Mouse (Mus musculus): ENCODE measurements around the gene Vax1. TPM values are rescaled to one million over a fixed set of nuclear protein-coding genes. Genes with fewer than 3 reads are reported as not detected.

The Vax1 gene
- total RNA-seq (2015; ENCODE audit: low replicate concordance) (not detected in 2 replicates), total RNA-seq (2017; ENCODE audit: low replicate concordance) (not detected in 2 replicates)

DNA sequence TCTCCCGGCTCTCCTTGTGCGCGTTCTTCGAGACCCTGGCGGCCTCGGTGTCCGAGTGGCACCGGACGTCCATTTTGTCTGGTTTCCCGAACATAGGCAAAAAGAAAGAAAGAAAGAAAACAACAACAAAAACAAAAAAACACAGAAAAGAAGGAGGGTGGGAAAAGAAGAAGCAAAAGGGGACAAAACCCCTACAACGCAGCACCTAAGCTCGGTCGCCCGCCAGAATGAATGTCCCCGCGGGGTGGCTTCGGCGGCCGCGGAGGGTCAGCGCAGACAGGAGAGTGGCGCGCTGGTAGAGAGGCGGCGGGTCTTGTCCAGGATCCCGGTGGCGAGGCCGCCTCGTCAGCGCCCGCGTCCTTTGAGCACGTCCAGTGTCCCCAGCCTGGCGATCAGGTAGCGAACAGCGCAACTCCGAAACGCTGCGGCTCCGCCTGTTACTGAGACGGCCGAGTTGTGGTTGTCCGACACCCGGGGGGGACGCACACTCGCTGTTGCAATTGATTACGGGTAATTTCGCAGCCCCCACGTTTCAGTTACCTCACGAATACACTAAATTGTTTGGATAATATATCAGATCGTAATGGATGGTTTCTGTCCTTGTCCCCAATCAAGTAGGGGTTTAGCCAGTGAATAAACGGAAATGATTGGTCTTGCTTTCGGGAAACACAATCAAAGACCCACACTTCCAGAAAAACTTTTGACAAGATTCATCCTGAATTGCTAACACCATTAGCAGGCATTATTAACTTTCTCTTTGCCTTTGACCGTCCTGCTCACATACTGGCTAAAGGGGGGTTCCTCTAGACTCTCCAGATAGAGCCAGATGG lies at the start of gene Vax1:
Gene Vax1 (minus strand): TSS at position 121 of the 830 bp plus-strand sequence.
- no peak for ATAC-seq (replicated peaks; ENCODE audit: low FRiP score, poor library complexity, severe bottlenecking)

DNA sequence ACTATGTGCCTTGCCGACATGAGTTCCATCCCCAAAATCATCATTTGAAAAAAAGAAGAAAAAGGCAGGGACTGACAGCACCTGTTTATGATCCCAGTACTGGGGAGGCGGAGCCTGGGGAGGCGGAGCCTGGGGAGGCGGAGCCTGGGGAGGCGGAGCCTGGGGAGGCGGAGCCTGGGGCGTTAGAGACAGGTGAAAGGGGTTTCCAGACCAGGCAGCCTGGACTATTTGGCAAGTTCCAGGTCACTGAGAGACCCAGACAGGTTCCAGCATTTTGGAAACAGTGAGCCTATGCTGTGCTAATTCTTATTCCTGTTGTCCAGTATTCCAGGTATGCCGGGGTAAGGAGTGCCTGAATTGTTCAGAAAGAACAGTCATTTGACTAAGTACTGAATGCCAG lies 49.1 kb upstream of the Vax1 start, which contains the start of gene Kcnk18:
Gene Kcnk18 (plus strand): TSS at position 224 of the 400 bp plus-strand sequence.
- ATAC-seq (replicated peaks; ENCODE audit: low FRiP score, poor library complexity, severe bottlenecking), result no peak

DNA sequence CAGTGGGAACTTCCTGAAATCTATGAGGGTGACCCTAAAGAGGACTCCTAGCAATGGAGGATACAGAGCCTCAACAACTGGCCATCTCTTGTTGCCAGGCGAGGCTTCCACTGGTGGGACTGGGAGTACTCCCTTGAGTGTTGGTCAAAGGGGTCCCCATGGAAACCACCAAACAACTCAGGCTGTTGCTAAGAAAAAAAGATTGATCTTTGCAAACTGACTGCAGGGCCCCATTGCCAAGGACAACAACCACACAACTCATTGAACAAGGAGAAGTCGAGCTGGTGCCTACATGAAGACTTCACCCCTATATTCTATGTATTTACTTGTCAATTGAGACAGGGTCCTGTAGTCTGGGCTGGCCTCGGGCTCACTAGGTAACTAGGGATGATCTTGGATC lies 47.0 kb upstream of the Vax1 start:
- ATAC-seq (replicated peaks; ENCODE audit: low FRiP score, poor library complexity, severe bottlenecking), result no peak

DNA sequence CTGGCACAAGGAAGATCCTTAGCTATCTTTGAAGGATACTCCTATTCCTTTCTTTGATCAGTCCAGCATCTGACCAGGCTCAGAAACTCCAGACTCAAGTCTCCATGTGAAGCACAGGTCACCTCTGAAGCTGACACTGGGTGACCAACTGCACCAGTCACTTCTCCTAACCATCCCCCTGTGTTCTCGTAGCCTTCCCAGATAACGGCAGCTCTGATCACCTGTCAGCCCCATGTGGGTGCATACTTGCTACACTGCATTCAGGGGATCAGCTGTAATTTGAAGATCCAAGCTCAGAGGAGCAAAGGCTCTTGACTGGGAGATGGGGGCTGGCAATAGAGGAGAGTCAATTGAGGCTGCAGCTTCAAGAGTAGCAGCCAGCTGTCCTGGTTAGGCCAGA lies 39.1 kb upstream of the Vax1 start:
- ATAC-seq (replicated peaks; ENCODE audit: low FRiP score, poor library complexity, severe bottlenecking), result no peak

DNA sequence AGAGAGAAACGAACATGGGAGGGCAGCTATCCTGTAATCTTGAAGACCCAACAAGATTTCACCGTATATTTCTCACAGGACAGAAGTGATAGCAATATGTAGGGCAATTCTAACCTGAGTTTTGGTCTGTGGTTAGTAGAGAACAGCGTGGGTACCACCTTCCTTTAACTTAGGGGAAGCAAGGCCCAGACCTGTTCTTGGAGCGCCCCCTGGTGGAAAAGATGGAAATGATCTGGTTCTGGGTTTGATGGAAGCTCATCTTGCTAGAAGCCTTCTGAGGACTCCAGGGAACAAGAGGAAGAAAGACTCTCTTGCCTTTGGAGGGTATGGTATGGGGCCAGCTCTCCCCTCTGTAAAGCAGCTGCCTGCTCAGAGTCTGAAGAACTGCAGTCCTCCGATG lies 38.6 kb upstream of the Vax1 start:
- ATAC-seq (replicated peaks; ENCODE audit: low FRiP score, poor library complexity, severe bottlenecking), result peak; percentile 39

DNA sequence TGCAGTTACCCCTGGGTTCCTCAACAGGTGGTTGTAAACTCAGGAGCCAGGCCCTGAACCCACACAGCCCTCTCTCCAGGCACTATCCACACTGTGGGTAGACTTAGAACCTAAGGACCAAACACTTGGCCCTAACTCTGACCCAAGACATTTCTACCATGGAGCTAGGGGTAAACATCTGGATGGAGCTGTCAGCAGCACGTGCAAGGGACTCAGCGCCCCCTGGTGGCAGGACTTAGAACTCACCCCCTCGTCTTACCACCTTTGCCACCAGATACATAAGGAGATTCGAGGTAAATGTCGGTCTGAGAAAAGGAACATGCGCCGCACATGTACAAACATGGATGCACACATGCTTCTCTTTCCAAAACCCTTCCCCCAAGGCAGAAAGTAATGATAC lies 28.3 kb upstream of the Vax1 start:
- ATAC-seq (replicated peaks; ENCODE audit: low FRiP score, poor library complexity, severe bottlenecking), result 0 out of 2 replicates have a peak, but pooled peaks have one; percentile 39

DNA sequence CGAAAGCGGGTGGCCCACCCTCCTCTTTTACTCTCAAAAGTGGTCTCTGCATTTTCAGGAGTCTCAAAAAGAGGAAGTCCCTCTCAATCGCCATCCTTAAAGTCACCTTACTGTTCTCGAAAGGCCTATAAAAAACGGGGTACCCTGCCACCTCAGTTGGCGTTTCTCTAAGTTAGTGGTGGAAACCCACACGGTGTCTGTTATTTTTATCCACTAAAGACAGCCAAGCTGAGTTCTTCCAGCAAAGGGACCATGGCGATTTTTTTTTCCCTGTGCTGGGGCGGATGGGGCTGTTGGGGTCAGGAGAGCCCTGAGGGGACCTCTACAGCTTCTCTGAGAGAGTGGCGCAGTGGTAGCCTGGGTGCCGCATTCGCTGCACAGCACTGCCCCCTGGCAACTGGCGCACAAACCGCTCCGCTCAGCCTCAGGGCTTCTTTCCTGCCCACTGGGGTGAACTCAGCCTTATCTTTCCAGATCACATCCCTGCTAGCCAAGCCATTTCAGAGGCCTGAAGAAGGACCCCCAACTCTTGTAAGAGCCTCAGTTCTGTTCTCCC lies 26.3 kb upstream of the Vax1 start:
- no peak for ATAC-seq (replicated peaks; ENCODE audit: low FRiP score, poor library complexity, severe bottlenecking)

DNA sequence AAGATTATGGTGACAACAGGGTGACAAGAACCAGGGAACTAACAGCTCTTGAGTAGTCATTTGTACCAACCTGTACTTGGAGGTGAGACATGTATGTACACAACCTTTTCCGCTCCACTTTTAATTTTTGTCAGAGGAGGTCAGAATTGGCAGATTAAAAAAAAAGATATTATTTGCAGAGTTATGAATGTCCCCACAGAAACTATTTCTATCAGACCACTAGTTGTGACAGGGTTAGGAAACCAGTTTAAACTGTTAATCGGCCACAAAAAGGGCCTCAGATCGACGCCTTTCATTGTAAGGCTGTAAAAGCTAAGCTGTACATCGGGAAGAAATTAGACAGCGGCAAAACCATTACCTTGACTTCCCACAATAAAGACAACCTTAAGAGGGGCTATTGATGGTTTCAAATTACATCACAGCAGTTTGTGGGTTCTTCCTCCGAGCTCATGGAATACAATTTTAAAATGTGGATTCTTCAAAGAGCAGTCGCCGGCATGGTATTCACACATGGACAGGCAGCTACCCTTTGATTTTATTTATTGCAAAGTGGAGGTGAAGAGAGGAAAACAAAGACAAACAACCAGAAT lies 25.4 kb upstream of the Vax1 start:
- no peak for ATAC-seq (replicated peaks; ENCODE audit: low FRiP score, poor library complexity, severe bottlenecking)

DNA sequence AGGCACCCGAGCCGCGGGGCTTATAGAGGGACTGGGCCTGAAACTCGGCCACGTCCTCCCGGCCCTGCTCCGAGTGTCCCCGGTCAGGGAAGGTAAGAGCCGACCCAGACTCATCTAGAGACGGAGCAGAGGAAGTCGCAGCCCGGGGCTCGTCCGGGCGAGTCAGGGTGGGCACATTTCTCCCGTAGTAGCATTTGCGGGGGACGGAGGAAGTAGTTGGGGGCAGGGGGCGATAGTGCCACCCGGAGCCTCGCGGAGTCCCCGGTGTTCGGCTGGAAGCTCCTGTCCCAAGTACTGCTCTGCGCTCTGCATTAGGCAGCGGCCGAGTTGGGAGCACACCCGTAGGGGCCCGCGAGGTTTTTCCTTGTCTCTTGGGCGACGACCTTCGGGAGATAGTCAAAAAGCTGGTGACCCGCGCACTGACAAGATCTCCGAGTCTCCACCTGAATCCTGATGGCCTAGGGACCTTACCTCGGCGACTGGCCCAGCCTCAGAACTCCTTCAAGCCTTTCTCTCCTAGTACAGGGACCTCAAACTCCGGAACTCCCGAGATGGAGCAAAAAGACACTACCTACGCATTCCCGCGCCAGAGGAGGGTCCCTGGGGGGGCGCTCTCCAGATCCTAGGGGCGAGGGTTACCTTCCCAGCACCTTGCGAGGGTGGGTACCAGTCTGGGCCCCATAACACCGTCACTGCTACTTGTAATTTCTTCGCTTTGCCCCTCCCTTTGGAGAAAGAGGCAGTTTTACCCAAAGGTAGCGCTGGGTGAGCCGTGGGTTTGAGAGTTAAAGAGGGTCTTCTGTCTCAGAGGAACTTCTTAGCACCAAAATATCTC lies 24.3 kb upstream of the Vax1 start:
- no peak for ATAC-seq (replicated peaks; ENCODE audit: low FRiP score, poor library complexity, severe bottlenecking)

DNA sequence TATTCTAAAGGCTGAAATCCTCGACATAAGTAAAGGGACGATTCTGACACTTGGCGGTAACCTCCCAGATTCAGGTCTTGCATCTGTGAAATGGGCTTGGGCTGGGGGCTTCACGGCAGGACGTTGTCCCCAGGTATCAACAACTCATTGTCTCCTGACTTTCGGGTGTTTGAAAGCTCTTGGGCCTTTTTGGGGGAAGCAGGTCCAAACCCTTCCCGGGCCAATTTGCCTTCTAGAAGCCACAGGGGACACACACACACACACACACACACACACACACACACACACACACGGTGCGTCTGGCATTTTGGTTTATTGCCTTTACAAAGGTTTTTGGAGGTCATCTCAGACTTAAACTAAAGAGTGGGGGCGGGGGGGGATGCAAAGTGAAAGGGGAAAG lies 23.6 kb upstream of the Vax1 start:
- no peak for ATAC-seq (replicated peaks; ENCODE audit: low FRiP score, poor library complexity, severe bottlenecking)

DNA sequence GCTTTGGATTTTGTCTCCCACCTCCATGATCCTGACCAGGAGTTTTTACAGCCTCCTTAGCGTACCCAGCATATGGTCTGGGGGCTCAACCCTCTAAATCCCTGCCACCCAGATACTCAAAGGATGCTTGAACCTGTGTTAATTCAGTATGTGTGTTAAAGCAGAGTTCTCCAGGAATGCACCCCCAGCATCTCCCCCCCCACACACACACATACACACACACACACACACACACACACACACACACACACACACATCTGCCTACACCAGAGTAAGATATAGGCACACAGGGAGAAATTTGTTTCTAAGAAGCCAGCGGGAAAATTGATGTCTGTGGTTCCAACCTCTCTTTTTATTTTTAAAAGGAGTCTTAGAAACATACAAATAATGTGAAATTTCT lies 22.6 kb upstream of the Vax1 start:
- ATAC-seq (replicated peaks; ENCODE audit: low FRiP score, poor library complexity, severe bottlenecking), result no peak

DNA sequence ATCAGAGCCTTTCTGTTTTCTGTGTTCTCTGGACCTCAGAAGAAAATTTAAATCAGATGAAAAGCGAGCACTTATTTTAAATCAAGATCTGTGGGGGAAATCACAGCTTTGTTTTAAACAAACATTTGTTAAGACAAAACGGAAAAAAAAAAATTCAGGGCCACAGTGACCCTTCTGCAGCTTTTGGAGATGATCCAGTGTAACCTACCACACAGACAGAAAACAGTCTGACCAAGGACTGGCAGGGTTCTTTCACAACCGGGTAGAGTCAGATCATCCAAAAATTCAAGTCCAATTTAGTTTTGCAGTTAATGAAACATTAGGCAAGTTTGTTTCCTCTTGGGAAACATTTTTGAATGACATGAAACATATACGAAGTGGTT lies 21.3 kb upstream of the Vax1 start:
- ATAC-seq (replicated peaks; ENCODE audit: low FRiP score, poor library complexity, severe bottlenecking), result no peak

DNA sequence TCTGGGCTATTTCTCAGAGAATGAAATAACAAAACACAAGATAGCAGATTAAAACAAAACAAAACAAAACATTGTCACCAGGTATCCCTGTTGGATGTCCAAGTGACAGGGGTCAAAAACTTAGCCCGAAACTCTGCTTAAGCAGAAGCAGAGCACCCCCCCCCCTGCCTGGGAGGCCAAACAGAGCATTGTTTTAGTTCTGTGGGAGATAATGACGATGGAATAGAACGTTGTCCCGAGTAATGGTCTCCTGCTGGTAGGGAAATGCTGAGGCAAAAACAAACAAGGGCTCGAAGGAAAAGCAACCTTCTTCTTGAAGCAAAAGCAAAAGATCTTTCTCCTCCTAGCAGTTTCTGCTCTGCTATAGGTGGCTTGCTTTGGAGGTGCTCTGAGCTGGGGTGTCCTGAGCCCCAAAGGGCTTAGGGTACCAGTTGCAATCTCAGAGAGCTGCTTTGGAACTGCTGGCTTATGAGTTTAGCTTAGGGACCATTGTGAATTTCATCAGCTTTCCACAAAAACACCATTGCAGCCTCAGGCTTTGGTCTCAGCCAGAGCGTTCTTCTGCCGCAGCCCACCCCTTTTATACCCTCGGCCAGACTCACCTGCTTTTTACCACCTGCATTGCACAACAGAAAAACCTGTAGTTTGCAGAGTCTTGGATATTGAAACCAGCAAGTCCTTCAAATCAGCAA lies 20.7 kb upstream of the Vax1 start:
- no peak for ATAC-seq (replicated peaks; ENCODE audit: low FRiP score, poor library complexity, severe bottlenecking)

DNA sequence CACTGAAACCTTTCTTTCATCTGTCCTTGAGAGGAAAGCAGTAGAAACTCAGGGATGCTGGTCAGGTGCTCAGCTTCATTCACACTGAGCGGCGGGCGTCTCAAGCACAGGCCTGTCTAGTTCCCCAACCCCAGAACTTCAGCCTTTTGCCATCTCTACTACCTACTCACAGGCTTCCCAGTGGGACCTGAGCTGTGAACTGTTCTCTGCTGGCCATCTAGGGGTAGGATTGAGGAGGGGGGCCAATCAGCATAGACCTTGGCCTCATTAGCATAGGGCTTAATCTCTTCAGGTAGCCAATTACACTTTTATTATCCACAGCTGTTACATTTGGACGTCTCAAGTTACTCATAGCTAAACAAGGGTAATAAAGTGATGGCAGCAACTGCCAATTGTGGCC lies 19.1 kb upstream of the Vax1 start:
- ATAC-seq (replicated peaks; ENCODE audit: low FRiP score, poor library complexity, severe bottlenecking), result no peak

DNA sequence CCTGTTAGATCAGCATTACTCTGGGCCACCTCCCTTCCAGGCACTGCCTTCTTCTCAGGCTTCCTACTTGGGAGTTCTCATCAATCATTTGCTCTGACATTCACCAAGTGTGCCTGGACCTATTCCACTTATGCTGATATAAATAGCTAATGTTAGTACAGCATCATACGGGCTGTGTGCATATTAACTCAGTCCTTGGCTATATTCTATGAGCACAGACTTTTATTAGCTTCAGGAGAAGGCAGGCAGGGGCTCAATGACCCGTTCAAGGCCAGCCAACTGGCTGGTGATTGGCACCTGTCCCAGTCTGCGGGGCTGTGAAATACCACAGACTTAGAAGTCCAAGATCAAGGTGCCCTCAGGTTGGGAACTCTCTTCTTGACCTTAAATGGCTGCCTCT lies 14.1 kb upstream of the Vax1 start:
- no peak for ATAC-seq (replicated peaks; ENCODE audit: low FRiP score, poor library complexity, severe bottlenecking)

DNA sequence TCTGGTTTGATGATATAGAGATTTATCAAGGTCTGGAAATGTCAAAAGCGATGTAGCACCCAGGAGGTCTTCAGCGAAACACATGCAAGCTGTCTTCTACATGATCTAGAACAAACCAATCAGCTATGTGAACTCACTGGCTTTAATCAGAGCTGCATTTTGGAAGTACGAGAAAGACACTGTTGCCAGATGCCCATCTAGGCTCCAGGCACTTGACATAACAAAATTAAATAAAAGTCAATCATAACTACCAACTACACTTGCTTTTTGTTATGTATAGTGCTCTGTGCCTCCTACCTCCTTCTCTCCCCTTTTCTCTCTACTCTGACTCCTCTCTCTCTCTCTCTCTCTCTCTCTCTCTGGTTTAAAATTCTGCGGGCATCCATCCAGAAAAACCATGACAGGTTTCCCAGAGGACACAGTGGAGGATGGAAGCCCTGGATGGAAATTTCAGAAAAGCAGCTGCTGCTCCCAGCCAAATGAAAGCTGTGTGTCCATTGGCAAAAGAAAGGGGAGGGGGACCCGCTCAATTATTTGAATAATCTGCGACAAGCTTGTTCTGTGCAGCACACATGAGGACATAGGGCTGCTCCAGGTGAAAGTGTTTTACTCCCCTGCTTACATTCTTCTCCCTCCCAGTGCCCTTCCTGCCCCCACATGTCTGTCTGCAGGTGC lies 3.6 kb upstream of the Vax1 start:
- ATAC-seq (replicated peaks; ENCODE audit: low FRiP score, poor library complexity, severe bottlenecking), result no peak

DNA sequence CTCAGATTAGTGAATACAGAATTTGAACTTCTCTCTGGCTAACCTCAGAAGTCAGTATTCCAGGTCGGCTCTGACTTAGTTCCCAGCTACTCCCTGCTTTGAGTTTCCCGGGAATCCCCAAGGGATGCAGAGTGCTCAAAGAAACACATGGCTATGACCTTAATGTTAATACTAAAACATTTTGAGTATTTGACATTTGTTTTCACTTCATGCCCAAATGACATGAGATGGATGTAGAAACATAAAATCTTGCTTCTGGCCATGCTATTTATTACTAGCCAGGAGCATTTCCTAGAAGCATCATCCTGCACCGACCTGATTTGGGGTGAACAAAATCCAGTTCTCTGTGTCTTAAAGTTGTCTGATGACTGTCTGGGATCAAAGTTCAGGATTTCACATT lies 2.9 kb upstream of the Vax1 start:
- no peak for ATAC-seq (replicated peaks; ENCODE audit: low FRiP score, poor library complexity, severe bottlenecking)

DNA sequence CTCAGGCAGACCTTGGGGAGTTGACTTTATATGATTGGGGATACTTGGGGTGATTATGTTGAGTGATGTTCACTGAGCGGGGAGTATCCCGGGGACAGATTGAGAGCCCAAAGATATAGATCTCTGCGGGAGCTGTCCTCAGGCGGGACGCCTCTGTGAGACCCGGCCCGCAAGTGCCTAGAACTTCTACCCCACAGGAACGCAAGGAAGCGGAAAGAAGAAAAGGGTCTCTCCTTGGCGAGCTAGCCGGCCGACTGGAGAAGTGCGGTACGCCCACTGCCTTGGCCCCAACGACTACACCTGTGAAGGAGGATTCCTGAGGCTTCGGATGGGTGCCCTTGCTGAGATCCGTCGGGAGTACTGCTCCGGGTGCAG lies 2.0 kb upstream of the Vax1 start:
- no peak for ATAC-seq (replicated peaks; ENCODE audit: low FRiP score, poor library complexity, severe bottlenecking)

DNA sequence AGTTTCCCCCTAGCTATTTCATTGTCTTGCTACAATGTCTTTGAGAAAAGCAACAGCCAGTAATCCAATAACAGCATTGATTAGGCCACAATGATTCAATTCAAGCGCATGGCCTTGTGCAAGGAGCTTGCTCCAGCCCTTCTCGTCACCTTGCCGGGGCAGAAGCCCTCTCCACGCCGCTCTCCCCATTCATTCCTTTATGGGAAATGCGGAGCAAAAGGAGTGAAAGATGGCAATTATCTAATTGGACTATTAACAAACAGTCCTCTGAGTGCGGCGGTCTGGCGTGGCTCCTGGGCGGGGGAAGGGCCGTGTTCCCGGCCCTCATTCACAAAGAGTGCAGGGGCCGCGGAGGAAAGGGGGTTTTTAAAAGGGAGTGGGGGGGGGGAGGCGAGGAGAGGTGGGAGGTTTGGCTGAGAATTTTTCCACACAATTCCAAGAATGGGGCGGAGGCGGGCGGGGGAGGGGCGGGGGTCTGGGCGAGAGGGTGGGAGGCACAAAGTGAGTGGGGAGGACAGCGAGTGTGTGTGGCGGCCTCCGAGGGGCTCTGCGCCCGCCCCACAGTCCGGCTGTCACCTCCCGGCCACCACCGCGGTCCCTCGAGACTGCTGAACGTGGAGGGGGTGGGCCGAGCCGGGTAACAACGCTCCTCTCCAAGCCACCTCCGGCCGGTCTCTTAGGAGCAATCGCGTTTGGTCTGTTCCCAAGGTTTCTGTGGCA lies 1.5 kb upstream of the Vax1 start:
- no peak for ATAC-seq (replicated peaks; ENCODE audit: low FRiP score, poor library complexity, severe bottlenecking)
